Mouse (Mus musculus) left cerebral cortex, postnatal 14 days (tissue): ENCODE results near the gene Olfr690. TPM values are rescaled to one million over a fixed set of nuclear protein-coding genes. Genes with fewer than 3 reads are reported as not detected.

Source experiments
- total RNA-seq, 2 experiments: library from RNA; stranded (reverse); gene quantifications; 2 replicates each; pipeline ENCODE4 v1.2.3; 2021

The Olfr690 gene
- total RNA-seq, 2 experiments from 2014 or later, result 0.87 to 1.1 TPM

Other genes starting within 250 kb of the Olfr690 start
- not detected for gene Olfr680-ps1, start 241.3 kb downstream of the Olfr690 start, total RNA-seq
- gene Olfr681, start 217.3 kb downstream of the Olfr690 start, total RNA-seq, result not detected
- gene Olfr683, start 187.1 kb downstream of the Olfr690 start, total RNA-seq, result not detected
- gene Olfr684, start 170.5 kb downstream of the Olfr690 start, total RNA-seq, result not detected
- gene Olfr685, start 148.1 kb downstream of the Olfr690 start, total RNA-seq, result not detected
- gene Olfr686, start 126.6 kb downstream of the Olfr690 start, total RNA-seq, result not detected
- not detected for gene Olfr688, start 46.0 kb downstream of the Olfr690 start, total RNA-seq
- not detected for gene Olfr689, start 22.9 kb downstream of the Olfr690 start, total RNA-seq
- gene Olfr691, start 8.2 kb upstream of the Olfr690 start, total RNA-seq, result 1 to 10 TPM; 1.1 to 1.4 TPM
- not detected for gene Olfr692, start 34.1 kb upstream of the Olfr690 start, total RNA-seq
- not detected for gene Gm5901, start 40.9 kb upstream of the Olfr690 start, total RNA-seq
- gene Fam160a2, start 66.0 kb upstream of the Olfr690 start, total RNA-seq, result 10 to 100 TPM; 70.2 to 74.2 TPM
- gene Cnga4, start 70.5 kb upstream of the Olfr690 start, total RNA-seq, result under 1 TPM; 0.37 to 0.51 TPM
- 10 to 100 TPM; 56.6 to 62.4 TPM for gene Cckbr, start 91.6 kb upstream of the Olfr690 start, total RNA-seq
- 10 to 100 TPM; 19.0 to 21.1 TPM for gene Cavin3, start 148.2 kb upstream of the Olfr690 start, total RNA-seq
- gene Smpd1, start 220.3 kb upstream of the Olfr690 start, total RNA-seq, result 100 to 1,000 TPM; 111 to 112 TPM
- 100 to 1,000 TPM; 450 to 459 TPM for gene Apbb1, start 247.5 kb upstream of the Olfr690 start, total RNA-seq